Mouse (Mus musculus) gastrocnemius, adult 2 months (tissue): ENCODE data around the gene Sec23ip. TPM values are rescaled to one million over a fixed set of nuclear protein-coding genes. Genes with fewer than 3 reads are reported as not detected.
"Not testable (repeated sequence)": the region's sequence is repeated elsewhere in the genome, so short reads cannot be mapped to it uniquely, and the experiment has no call there.

Source experiments
- DNase-seq: peaks from one replicate; pipeline ENCODE4 v3.0.0; 2022
- H3K27ac ChIP-seq: fragments of 200-600 bp; 2 replicates; pipeline ENCODE4 v1.8.1; 2022; ENCODE audit warnings: mild to moderate bottlenecking
- H3K4me3 ChIP-seq: fragments of 200-600 bp; 2 replicates; pipeline ENCODE4 v1.8.1; 2022; ENCODE audit warnings: mild to moderate bottlenecking, moderate library complexity
- CTCF ChIP-seq: fragments of 200-600 bp; IDR thresholded peaks from 2 replicates; pipeline ENCODE4 v1.8.1; 2022; ENCODE audit warnings: antibody characterized with exemption, mild to moderate bottlenecking, moderate library complexity
- intact Hi-C: fragments of 180-260 bp; cut with DNase I; formaldehyde crosslinking; loops from one replicate; pipeline ENCODE4 v1.15.1; 2025
- long read RNA-seq, 2 experiments: library from polyadenylated mRNA; stranded (forward); transcript quantifications; one replicate each; pipeline ENCODE4 v2.0.0; 2021
- total RNA-seq, 2 experiments: library from RNA; stranded (reverse); gene quantifications; 2 replicates each; pipeline ENCODE4 v1.2.3; 2021

Gene Sec23ip
- total RNA-seq = 10 to 100 TPM; 22.7 to 23.5 TPM
- long read RNA-seq, experiment 1, full-length matches to known transcripts = 6 of 17 reads
- long read RNA-seq, experiment 1, partial matches to known transcripts = 1 of 17 reads
- long read RNA-seq, experiment 1, other reads (novel, unspliced or antisense) = 10 of 17 reads
- long read RNA-seq, experiment 2, full-length matches to known transcripts = 15 of 22 reads
- long read RNA-seq, experiment 2, partial matches to known transcripts = 2 of 22 reads
- long read RNA-seq, experiment 2, other reads (novel, unspliced or antisense) = 5 of 22 reads

DNA sequence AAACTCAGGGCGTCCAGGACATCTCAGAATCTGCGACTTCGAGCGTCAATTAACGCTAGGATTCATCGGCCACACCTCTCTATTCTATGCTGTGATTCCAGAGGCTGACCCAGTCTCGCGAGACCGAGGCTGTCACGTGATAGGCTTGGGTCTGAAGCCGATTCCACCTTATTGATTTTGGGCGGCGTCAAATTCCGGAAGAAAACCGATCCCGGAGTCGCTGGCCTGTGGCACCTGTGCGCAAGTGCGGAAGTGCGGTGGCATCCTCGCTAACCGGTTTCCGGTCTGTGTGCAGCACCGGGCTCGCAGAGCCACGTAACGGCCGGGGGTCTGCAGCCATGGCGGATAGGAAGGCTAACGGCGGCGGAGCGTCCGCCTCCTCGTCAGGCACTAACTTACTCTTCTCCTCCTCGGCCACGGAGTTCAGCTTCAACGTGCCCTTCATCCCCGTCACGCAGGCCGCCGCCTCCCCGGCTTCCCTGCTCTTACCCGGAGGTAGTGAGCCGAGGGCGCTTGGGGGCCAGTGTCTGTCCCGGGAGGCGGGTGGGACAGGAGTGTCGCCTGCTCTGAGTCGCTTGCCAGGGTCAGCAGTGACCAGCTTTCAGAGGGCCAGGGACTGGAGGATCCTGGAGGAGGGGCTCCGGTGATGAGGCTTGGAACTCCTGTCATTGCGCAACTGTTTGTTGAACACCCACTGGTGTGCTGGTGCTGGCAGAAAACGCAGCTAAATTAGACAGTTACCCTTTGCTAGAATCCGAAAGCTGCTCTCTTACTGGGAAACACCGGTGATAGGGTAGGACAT is at the start of gene Sec23ip:
Sec23ip (plus strand) TSS at position 260 of the 802 bp plus-strand sequence.
- peak within 1 kb of the TSS; percentile 92 for H3K27ac ChIP-seq
- intact Hi-C loops = no loop called here
- DNase-seq = peak; percentile 99
- peak within 1 kb of the TSS; percentile 77 for H3K4me3 ChIP-seq
- no peak for TF ChIP-seq CTCF

DNA sequence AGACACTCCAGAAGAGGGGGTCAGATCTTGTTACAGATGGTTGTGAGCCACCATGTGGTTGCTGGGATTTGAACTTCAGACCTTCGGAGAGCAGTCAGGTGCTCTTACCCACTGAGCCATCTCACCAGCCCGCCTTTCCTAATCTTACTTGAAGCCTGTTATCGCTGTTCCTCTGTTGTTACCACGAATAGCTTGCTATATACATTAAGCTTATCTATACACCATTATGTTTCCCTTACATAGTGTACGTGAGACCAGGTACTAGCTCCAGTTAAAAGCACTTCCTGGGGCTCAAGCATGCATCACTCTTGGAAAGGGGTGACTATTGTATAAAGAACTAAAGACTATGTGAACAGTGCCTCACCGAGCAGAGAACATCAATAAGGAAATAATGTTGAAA is 44.8 kb upstream of the Sec23ip start:
- H3K4me3 ChIP-seq, H3K27ac ChIP-seq, intact Hi-C loops: not testable (repeated sequence)

DNA sequence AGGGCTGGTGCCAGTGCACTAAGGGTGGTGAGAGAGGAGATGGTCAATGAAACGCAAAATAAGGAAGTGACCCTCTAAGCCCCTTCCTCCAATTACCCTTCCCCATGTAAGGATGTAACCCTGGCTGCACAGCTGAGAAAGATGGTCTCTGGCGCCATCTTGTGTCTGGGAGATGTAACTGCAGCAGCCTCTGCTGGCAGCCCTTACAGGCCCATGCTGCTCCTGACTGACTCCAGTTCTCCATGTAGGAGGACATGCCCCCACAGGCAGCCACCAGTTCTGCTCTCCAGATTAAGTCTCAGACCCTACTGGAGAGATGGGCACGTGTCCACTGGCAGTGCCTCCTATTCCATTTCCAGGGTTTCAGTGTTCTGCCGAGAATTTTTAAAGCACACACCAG is 39.0 kb upstream of the Sec23ip start:
- intact Hi-C loops = loop anchor here (5.0 kb wide), 1 partner anchor 458 kb away; the partner anchor contains the start of gene Tgfb1i1
- H3K27ac ChIP-seq = no peak overlapping the region
- no peak overlapping the region for H3K4me3 ChIP-seq
- DNase-seq = peak; percentile 67
- TF ChIP-seq CTCF = no peak; the same call in none of the 2 replicates

More for the DNA sequence above, 44.8 kb upstream of the Sec23ip start:
- not testable (repeated sequence) for DNase-seq

DNA sequence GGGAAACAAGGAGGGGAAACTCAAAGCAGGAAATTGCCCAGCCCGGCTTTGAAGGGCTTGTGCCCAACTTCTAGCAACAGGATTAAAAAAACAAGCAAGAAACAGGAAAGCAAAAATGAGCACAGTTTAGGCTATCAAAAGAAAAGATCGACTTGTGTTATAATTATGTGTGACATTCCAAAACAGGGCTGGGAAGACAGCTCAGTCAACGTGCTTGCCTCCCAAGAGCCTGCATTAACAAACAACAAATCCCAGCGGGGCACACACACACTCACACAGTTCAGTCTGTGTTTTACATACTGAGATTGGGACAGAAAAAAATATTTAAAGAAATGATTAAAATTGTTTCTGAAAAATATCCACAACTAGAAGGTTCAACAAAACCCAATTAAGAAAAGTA is 26.8 kb upstream of the Sec23ip start:
- Histone ChIP-seq H3K4me3 (no peak overlapping the region), H3K27ac (no peak overlapping the region)
- intact Hi-C loops = no loop called here
- TF ChIP-seq CTCF = no peak
- DNase-seq = no peak

DNA sequence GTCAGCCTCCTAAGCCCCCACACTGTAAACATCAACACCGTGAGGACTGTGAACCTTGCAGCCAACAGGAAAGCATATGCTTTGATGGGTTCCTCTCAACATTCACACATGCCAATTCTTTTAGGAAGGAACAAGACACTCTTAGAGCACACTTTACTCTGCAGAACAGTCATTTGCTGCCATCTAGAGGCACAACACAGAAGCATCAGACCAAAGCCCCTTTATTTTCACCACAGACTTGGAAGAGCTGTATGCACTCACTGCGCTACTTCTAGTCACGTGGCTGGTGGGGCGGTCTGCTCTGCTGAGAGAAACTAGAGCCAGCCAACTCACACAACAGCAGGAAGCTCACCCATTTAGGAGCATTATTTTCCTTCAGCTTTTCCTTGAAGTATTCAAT is 20.0 kb upstream of the Sec23ip start:
- intact Hi-C loops = no loop called here
- Histone ChIP-seq H3K4me3 (peak overlapping the region; percentile 19; the same call in 1 of the 2 replicates), H3K27ac (peak overlapping the region; percentile 54; the same call in 1 of the 2 replicates)
- TF ChIP-seq CTCF = peak; percentile 80
- DNase-seq = peak; percentile 63

DNA sequence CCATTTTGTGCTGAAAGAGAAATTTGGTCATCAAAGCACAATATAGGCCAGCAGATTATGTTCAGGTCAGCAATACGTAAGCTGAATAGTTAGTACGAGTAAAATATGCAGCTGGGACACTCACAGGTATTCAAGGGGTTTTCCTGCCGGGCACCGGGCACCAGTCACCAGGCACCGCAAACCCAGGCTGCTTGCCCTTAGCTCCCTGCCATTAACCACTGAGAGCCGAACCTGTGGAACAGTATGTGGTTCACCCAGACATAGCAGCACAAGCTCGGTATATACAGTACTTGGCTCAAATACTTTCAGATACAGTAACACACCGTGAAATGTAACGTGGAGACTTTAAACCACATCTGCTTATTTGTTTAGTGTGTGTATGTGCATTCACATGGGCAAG is 19.6 kb upstream of the Sec23ip start:
- DNase-seq = no peak
- Histone ChIP-seq H3K4me3 (peak overlapping the region; percentile 19; the same call in 1 of the 2 replicates), H3K27ac (peak overlapping the region; percentile 54; the same call in 1 of the 2 replicates)
- TF ChIP-seq CTCF = no peak
- intact Hi-C loops = no loop called here

DNA sequence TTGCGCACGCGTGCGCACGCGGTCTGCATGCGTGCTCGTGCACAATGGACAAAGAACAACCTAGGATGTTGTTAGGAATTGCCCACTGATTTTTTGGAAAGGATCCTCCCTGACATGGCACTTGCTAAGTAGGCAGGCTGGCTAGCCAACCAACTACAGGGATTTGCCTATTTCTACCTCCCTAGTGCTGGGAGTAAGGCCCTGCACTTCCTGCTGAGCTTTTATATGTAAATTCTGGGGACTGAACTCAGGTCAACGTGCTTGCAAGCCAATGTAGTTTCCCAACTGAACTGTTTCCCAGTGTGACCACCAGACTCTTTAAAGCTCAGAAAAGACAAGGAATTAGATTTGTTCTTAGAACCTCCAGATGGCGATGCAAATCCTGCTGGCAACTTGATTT is 17.7 kb upstream of the Sec23ip start:
- intact Hi-C loops = no loop called here
- Histone ChIP-seq H3K4me3 (no peak overlapping the region), H3K27ac (no peak overlapping the region)
- TF ChIP-seq CTCF = no peak
- no peak for DNase-seq

DNA sequence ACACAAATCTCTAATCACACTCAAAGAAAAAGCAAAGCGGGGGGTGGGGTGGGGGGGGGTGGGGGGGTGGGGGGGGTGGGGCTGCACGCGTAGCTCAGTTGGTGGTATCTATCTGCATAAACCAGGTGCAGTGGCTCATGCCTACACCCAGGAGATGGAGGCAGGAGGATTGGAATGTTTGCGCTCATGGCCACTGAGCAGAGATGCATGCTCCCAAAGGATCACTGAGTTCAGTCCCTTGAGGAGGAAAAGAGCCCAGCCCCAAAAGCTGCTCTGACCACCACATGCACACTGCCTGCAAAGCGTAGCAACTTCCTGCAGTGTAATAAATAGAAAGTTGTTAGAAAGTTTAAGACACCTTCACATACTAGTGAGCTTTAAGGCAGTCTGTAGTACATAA is 17.0 kb upstream of the Sec23ip start:
- DNase-seq = no peak
- intact Hi-C loops = no loop called here
- TF ChIP-seq CTCF = no peak
- H3K27ac ChIP-seq = no peak overlapping the region
- no peak overlapping the region for H3K4me3 ChIP-seq

DNA sequence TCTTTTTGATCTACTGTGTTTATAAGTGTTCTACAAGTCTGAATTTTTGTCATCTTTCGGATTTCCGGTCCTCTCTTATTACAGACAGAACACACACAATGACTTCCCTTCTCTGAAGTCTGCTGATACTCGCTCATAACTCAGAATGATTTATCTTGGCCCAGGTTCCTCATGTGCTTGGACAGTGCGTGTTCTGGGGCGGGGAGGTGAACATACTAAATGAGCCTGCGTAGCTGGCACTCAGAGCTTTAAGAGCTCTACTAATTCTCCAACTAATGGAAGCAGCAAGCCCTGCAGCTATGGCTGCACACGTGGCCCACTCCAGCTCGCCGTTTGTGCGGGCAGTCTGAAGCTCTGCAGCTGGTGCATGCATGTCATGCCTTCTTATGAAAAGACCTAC is 16.0 kb upstream of the Sec23ip start:
- H3K27ac ChIP-seq = 0 out of 2 replicates have a peak overlapping the region, but pooled peaks have one; percentile 16
- TF ChIP-seq CTCF = no peak
- H3K4me3 ChIP-seq = no peak overlapping the region
- DNase-seq = no peak
- intact Hi-C loops = no loop called here

DNA sequence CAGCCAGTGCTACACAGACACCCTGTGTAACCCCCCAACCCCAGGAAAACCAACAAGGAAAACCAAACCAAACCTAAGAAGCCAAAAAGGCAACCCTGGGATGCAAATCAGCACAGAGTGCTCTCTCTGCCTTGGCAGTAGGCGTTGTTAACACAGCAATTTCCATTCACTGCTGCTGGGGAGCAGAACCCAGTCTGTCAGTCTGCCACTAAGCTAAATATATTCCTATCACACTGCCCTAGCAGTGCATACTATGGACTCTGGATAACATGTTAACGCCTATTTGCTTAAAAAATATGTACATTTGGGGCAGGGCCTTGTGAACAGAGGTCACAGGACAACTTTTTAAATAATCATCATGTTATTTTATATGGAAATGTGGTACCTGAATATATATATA is 13.2 kb upstream of the Sec23ip start:
- TF ChIP-seq CTCF = no peak
- DNase-seq = no peak
- intact Hi-C loops = no loop called here
- H3K27ac ChIP-seq = peak overlapping the region; percentile 61; the same call in 1 of the 2 replicates
- no peak overlapping the region for H3K4me3 ChIP-seq

DNA sequence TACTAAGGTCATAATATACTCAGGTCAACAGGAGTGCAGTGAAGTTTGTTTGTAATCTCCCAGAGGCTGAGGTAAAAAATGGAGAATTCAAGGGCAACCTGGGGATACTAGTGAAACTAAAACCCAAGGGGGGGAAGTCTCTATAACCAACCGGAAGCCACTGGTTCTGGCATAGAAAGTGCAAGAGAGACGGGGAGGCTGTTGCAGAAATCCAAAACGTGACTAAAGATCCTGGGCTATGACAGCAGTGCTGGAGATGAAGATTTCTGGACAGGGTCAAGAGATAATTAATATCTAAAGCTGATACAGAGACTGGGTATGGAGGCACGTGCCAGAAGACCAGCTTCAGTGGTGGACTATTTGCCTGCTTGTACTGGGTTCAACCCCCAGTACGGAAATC is 6.7 kb upstream of the Sec23ip start:
- intact Hi-C loops = no loop called here
- DNase-seq = no peak
- no peak overlapping the region for H3K27ac ChIP-seq
- no peak for TF ChIP-seq CTCF
- H3K4me3 ChIP-seq = peak overlapping the region; percentile 6; the same call in 1 of the 2 replicates

DNA sequence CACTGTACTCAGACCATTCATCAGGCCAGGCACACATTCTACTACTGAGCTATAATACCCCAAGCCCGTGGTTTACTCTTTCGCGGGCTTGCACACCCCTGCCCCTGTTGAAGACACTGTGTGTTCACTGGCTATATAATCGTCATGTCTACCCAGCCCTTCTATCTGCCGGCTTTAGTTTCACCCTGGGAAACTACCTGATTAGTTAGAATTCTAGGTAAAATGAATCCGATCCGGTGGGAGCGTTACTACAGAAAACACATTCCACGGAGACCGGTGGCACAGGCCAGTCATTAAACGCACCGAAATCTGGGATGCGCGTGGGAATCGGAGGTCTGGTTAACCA is 5.7 kb upstream of the Sec23ip start:
- no peak for TF ChIP-seq CTCF
- no peak for DNase-seq
- intact Hi-C loops = no loop called here
- Histone ChIP-seq H3K27ac (peak overlapping the region; percentile 96), H3K4me3 (peak overlapping the region; percentile 99)
